Mouse (Mus musculus) ES-CJ7 (cell line): Measurements from ENCODE around the gene Snn.
"Not testable (repeated sequence)": the region's sequence is repeated elsewhere in the genome, so short reads cannot be mapped to it uniquely, and the experiment has no call there.

Experiments used
- DNase-seq: peaks from one replicate; pipeline ENCODE4 v3.0.0; 2011; ENCODE audit warnings: low read depth, low spot score

Snn gene

DNA sequence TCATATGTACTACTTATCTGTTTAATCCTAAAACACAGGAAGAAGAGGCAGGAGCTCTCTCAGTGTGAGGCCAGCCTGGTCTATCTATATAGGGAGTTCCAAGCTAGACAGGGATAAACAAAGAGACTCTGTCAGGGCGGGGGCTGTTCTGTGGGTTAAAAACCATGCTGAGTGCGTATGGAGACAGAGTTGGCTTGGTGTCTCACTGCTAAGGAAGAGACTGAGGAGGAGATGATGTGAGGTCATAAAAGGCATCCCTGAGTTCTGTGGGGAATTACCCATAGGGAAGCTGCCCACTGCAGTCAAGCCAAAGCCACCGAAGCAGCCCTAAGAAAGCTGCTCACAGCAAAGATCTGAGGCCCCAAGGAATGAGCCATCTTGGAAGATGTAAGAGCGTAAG is at the start of gene Snn:
Gene Snn, plus strand, starts transcription at position 301 of the 400 bp plus-strand sequence.
- no peak for DNase-seq

GRCm38 (mm10) chr16:11011206-11011605 is 49.5 kb upstream of the Snn start:
- DNase-seq: no peak

- no peak for DNase-seq
Observed at GRCm38 (mm10) chr16:11011939-11012338, 48.8 kb upstream of the Snn start.

DNA sequence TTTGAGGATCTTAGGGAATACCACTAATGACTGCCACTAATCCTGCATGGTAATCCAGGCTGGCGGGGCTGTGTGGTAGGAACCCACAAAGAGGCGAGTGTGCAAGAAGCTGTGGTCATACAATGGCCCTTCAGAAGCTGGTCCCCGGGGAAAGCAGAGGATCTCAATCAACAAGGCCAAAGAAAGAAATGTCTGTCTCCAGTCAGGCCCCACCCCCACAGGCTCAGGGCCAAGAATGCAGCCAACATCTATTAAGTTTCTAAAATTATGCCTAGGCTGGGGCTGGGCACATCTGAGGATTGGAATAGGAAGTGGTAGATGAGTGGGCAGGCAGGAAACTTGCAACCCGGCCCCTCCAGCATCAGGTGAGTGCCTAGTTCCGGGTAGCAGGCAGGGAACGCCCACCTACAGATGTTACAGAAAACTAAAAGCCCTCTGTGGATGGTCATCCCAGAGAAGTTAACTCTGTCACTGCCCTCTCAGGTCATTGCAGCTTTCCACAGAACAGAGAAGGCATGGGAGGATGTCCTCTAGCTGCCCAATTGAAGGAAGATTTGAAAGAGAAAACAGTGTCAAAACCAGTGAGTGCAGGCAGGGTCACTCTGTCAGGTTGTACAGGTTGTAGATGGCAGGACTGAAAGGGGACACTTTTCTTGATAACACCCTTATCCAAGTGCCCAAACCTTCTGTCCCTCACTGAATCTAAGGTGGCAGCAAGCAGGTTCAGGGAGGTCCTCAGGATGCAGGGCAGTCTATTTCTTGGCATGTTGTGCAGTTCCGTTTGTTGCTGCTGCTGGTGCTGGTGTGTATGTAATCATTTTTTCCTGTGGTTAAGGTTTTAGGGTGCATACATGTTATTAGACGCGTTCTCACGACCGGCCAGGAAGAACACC is 47.9 kb upstream of the Snn start:
- DNase-seq: no peak

DNA sequence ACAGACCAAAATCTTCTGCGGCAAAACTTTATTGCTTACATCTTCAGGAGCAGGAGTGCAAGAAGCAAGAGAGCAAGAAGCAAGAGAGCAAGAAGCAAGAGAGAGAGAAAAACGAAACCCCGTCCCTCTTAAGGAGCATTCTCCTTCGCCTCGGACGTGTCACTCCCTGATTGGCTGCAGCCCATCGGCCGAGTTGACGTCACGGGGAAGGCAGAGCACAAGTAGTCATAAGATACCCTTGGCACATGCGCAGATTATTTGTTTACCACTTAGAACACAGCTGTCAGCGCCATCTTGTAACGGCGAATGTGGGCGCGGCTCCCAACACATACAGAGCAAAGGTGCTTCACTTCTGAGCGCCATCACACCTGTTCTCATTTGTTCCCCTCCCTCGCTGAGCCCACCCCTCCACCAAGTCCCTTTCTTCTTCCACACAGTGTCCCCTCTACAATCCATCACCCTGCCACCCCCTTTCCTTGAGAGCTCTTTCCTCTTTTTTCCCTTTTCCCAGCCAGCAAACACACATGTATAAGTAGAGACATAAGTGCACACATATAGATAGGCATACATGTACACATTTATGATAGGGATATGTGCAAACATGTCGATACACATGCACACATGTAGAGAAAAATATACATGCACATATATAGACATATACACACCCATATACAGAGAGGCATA is 47.1 kb upstream of the Snn start:
- not testable (repeated sequence) for DNase-seq

- no peak for DNase-seq
Observed at GRCm38 (mm10) chr16:11014407-11014806, 46.3 kb upstream of the Snn start.

DNA sequence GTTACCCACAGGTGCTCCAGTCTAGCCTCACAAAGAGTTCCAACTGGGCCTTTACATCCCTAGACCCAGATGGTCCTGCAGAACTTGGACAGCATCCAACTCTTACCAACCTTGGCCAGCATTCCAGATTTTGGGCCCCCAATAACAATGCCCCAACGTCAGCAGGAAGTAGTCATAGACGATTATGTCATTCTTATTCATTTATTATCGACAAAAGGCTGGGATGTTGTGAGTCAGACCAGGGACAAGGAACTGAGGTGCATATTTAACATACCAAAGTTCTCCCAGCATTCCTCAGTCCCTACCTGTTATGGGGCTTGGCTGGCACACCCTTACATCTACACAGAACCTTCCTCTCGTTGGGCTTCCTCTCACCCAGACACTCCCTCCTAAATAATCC is 44.4 kb upstream of the Snn start:
- DNase-seq: no peak

DNA sequence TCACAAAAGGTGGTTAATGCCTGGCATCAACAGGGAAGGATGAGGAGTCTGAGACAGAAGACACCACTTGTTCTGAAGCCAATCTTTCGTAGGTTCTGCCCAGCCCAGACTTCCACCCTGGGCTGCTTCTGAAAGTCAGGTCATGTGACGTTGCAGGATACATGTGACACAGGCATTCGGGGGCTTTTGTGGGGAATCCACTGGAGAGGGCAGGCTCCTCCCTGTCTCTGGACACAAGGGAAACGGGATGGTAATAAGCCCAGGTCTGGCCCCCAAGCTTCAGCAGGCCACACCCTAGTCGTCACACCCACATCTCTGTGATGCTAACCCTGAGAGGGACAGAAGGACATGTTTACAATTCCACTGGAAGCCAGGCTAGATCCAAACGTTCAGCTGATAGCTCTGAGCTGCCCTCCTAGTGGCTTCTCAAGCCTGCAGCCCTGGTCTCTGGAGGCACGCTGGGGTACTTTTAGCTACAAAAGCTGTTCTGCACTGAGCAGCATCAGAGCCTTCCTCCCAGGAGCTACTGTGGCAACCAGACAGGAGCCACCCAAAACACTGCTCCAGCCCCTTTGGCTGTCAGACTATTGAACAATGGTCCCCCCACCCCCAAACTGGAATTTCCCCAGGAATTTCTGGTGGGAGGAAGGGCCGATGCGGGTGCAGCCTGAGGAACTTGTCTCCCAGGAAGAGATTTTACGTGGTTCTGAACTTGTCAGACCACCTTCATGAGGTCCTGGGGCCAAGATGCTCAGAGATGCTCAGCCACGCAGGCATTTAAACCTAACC is 42.7 kb upstream of the Snn start:
- peak; percentile 21 for DNase-seq

DNA sequence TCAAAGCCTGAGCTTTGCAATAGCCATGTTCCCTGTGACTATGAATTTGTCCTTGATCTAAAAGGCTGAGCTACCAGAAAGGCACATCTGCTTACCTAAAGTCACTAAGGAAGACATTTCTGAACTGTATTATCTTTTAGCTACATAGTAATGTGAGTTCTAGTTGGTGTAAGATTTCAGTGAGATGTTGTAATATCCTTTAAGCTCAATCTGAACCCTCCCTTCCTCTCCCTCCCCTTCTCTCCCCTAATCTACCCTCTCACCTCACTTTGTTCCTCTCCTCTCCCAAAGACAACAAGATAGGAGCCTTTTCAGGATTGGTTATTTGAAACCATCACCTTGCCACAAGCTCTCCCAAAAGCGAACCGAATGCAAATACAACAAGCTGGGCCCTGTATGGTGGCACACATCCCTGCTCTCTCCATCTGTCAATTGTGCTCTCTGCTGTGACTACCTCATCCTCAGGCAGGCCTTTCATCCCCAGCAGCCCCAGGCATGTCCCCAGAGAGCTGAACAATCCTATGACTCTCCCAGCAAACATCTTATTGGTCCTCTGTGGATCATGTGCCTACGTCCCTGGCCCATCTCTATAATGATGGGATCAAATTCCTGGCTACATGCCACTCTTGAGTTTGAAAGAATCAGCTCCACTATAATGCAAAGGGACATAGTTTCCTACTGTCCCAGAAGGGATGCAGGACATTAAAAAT is 39.2 kb upstream of the Snn start:
- DNase-seq: no peak

DNA sequence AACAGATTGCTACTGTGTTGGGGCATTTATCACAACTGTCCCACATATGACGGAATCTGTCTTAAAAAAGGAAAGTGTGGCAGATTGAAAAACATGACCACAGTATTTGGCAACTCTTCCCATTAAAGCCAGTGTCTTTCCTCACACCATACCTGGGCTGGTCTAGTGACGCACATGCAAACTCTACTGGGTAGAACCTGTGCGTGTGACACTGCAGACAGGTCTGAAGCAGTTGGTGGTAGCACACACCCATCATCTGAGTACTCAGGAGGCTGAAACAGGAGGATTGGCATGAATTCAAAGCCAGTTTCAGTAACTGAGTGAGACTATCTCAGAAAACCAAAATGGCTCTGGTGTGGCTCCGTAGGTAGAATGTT is 38.6 kb upstream of the Snn start:
- DNase-seq: no peak

DNA sequence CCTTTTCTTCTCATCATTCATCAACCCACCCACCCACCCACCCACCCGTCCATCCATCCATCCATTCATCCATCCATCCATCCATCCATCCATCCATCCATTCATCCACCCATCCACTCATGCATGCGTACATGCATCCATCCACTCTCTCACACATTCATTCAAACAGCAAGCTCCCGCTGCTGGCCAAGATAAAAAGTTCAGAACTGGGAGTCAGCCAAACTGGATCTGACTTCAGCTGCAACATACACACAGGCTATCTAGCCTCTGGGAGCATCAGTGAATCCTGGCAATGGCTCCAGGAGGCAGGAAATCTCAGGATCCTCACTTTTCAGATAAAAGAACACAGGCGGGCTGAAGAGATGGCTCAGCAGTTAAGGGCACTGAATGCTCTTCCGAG is 37.1 kb upstream of the Snn start:
- no peak for DNase-seq

- no peak for DNase-seq
Observed at GRCm38 (mm10) chr16:11024841-11025240, 35.9 kb upstream of the Snn start.

DNA sequence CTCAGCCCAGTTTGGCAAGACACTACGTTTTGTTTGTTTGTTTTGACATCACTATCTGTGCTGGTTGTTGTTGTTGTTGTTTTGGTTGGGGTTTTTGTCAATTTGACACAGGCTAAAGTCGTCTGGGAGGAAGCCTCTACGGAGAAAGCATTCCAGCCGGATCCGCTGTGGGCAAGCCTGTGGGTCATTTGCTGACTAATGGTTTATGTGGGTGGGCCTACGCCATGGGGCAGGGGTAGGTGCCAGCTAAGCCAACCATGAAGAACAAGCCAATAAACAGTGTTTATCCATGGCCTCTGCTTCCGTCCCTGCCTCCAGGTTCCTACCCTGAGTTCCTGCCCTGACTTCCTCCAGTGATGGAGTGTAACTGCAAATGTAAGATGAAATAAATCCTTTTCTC is 32.5 kb upstream of the Snn start:
- no peak for DNase-seq

DNA sequence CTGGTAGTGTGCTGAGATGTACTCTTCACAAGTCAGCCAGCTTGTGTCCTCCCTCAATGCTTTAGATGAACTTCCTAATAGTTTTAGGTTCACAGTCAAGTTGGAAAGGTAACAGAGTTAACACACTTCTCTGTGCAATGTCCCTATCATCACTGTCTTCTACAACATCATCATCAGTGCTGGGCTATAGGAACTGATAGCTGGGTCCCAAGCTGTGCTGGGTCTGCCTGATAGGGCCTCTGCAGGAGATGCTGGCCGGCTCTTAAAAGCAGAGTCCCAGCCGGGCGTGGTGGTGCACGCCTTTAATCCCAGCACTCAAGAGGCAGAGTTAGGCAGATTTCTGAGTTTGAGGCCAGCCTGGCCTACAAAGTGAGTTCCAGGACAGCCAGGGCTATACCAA is 29.9 kb upstream of the Snn start:
- DNase-seq: no peak

DNA sequence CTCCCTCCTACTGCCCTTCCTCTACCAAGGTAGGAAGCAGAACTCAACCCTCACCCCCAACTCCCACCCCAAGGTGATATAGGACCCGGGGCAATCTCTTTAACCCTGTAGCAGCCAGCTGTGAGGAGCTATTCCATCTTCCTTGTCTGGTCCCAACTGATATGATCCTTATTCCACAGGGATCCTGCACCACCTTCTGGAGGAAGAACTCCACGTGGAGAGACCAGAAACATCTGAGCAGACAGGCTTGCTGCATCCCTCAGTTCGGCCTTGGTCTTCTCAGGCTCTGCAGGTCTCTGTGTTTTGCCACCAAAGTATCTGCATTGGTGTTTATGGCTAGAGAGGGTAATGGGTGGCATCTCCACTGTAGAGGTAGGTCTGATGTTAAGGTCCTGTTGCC is 29.4 kb upstream of the Snn start:
- DNase-seq: no peak

DNA sequence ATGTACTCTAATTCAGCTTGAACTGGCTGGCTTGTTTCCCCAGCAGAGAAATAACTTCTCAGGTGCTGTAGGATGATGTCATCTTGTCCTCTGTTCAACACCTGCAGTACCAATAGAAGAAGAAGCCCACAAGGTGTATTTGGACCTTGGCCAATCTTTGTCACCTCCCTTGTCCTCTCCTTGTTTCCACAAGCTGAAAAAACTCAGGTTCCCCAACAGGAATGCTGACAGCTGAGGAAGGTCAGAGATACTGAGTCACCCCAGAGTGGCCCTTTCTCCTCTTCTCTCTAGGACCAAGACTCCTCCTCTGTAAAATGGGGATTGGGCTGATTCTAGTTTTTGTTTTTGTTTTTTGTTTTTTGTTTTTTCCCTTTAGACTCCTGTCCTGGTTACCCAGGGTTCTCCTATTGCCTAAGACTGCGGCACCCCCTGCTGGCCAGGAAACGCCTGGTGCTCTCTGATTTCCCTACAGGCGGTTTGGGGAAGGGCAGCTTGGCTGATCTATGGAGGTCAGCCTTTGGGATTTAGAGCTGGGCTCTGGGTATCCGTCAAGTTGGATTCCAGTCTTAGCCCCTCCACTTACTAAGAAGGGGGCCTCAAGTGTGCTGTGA is 26.4 kb upstream of the Snn start:
- DNase-seq: peak; percentile 80

DNA sequence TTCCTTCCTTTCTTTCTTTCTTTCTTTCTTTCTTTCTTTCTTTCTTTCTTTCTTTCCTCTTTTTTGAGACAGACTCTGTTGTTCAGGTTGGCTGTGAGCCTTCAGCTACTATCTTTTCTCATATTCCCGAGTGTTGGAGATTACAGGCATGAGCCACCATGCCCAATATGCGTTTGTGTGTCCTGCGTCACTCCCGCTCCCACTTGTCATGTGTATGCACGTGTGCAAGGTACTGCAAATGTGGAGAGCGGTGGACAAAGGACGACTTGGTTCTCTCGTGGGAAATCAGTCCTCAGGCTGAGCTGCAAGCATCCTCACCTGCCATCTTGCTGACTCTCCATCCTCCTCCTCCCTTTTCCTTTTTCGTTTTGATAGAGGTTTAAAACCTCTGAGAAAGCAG is 25.5 kb upstream of the Snn start:
- no peak for DNase-seq

DNA sequence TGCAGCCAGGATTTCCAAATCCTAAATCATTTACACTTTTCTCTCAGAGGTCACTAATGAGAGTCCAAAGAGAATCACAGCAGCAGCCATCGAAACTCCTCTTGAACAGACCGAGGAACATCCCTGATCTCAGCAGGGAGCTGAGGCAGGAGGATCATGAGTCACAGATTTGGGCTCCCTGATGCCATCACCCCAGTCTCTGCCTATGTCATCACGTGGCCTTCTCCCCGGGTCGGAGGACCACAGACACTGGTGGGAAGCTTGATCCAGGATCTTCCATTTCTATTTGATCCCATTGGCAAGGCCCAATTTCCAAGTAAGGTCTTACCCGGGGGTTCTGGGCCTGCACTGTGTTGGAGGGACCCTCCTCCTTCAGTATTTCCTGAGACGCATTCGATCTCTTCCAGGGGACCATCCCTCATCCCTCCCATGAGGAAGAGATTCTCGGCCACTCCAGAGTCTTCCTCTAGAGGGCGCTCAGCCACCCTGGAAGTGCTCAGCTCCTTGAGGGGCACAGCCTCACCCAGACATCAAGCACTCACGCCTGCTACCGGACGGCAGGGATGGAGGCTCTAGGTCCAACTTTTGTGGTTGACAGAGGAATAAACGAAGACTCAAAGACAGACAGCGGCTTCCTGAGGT is 24.8 kb upstream of the Snn start:
- DNase-seq: peak; percentile 86

GRCm38 (mm10) chr16:11040603-11041002 is 20.1 kb upstream of the Snn start:
- DNase-seq: no peak

GRCm38 (mm10) chr16:11043239-11043638 is 17.5 kb upstream of the Snn start:
- no peak for DNase-seq

GRCm38 (mm10) chr16:11046437-11046836 is 14.3 kb upstream of the Snn start:
- no peak for DNase-seq
